Mouse (Mus musculus) c-Kit-positive CD71-positive TER-119-positive erythroid progenitor cells, embryonic 14.5 days (primary cell): ENCODE data around the gene Psmf1.

Experiments used
- DNase-seq: peaks from one replicate; pipeline ENCODE4 v3.0.0-alpha.2; 2013; ENCODE audit warnings: low spot score

Psmf1 gene

GRCm38 (mm10) chr2:151733151-151733865 is 10.7 kb downstream of the Psmf1 start:
- DNase-seq: no peak

DNA sequence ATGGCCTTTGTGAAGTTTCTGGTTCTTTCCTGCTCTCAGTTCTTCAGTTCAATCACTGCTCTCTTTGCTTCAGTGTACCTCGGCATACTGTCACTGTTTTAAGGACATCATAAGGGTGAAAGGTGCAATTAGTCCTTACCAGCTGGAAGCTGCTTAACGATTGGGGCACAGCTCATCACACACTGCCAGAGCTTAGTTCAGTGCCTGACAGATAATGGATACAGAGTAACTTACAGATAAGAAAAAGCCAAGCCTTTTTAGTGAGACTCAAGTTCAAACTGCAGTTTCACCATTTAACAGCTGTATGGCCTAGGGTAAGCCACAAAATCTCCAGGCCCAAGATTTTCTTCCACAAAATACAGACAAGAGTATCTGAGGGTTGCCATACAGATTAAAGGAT is 19.9 kb downstream of the Psmf1 start:
- DNase-seq: no peak

- DNase-seq: no peak
Observed at GRCm38 (mm10) chr2:151716318-151717055, 27.5 kb downstream of the Psmf1 start.

- no peak for DNase-seq
Observed at GRCm38 (mm10) chr2:151715526-151715925, 28.5 kb downstream of the Psmf1 start.

DNA sequence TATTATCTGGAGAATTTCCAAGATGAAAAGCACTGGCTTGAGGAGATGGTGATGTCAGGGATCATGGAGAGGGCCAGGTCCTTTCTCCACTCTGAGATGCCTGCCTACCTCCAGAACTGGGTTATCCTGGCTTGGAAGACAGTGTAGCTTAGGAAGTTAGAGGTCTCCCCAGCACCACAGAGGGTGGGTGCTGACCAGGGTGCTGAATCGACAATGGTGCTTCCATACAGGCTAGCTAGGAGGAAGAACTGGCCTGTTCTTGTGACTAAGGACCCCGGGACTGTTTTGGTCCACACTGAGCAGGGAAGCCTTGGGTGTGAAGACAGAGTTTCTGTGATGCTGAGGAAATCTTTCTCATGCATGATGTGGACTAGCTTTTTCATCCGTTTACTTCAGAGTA is 31.3 kb downstream of the Psmf1 start:
- DNase-seq: peak; percentile 15

GRCm38 (mm10) chr2:151702851-151703190 is 41.2 kb downstream of the Psmf1 start:
- DNase-seq: no peak

- no peak for DNase-seq
Observed at GRCm38 (mm10) chr2:151702146-151702850, 41.7 kb downstream of the Psmf1 start.

GRCm38 (mm10) chr2:151701231-151702145 is 42.5 kb downstream of the Psmf1 start, which contains the start of gene Tmem74b:
Gene Tmem74b (plus strand): TSS chr2:151702008.
- no peak for DNase-seq

- no peak for DNase-seq
Observed at GRCm38 (mm10) chr2:151682976-151683375, 61.0 kb downstream of the Psmf1 start.

DNA sequence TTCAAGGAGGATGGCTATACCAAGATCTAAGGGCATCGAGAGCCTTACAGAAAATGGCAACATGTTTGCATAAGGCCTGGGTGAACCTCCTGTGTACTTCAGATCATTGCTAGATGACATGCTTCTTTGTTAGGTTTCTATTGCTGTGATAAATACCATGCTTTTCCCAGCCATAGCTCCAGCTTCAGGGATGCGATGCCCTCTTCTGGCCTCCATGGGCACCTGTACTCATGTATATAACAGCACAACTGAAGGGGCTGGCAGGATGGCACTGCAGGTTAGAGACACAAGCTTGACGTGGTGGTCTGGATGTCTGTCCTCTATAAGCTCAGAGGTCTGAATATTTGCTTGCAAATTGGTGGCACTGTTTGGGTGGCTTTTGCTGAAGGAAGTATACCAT is 61.6 kb downstream of the Psmf1 start:
- DNase-seq: no peak

DNA sequence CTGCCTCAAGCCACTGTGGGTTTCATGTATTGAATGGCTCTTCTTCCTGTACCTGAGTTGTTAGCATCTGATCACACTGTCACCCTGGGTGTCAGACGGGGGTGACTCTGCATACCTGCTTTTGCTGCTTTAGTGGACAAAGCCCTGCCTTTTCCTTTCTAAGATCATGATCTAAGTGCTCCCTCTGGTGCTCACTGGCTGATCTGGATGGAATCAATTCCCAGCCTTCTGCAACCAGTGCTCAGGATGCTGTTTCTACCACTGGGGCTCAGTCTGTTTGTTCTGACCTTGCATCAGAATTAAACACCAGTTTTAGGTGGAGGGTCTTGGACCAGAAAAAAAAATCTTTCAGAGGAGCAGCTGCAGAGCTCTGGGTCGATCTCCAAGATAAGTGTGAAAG is 67.8 kb downstream of the Psmf1 start:
- DNase-seq: no peak

- no peak for DNase-seq
Observed at GRCm38 (mm10) chr2:151670968-151671329, 73.0 kb downstream of the Psmf1 start.

GRCm38 (mm10) chr2:151670026-151670967 is 73.7 kb downstream of the Psmf1 start:
- peak; percentile 6 for DNase-seq

DNA sequence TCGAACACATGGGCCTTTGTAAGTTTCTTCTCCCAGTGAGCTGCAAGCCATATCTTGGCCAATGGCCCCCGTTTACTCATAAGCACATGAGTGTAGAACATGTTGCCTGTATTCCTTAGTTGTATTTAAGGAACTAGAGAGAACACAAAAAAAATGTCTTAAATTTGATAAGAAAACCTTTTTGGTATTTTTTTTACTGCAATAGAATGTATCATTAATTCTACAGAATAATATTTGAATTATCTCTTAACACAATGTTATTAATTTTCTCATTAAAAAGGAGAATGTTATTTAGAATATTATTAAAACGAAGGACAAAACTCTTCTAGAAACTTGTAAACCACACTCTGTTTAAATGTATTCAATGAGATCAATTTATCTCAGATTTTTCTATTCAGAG is 75.6 kb downstream of the Psmf1 start, which contains the start of gene Rad21l:
Gene Rad21l (minus strand): TSS at position 101 of the 400 bp plus-strand sequence.
- no peak for DNase-seq
